Mouse (Mus musculus) B cell, adult 2 months (primary cell): ENCODE measurements at regions not wholly inside any gene's neighbourhood (a gene's known extent, or its start where the extent isn't known, plus 50 kb on each side); places are given as distances from the start of the nearest gene placed in this dataset.

Experiments
- DNase-seq, 2 experiments: peaks; one replicate each; pipeline ENCODE4 v3.0.0; 2022

DNA sequence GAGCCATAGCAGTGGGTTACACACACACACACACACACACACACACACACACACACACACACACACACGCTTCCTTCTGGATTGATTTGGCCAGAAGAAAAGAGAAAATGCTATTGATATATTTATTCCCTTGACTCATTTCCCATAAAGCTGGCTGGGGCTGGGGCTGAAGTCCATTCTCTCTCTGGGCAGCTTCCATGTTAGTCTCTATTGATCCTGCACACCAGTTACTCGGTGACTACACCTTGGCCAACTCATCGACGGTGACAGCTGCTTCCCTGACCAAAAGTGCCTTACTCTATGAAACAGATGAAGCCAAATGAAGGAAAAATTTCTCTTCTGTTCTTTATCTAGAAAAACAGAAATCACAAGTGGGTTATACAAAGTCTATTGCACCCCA, 82.1 kb downstream of the Snx18 start:
- DNase-seq, result no peak

GRCm38 (mm10) chr13:113534664-113535455, 83.5 kb downstream of the Snx18 start:
- no peak for DNase-seq

- no peak for DNase-seq
These were observed 84.4 kb downstream of the Snx18 start for GRCm38 (mm10) chr13:113533884-113534445.

- no peak for DNase-seq
These were observed 91.4 kb downstream of the Snx18 start for GRCm38 (mm10) chr13:113526997-113527396.

GRCm38 (mm10) chr13:113523503-113523902, 94.9 kb downstream of the Snx18 start:
- DNase-seq, result no peak

DNA sequence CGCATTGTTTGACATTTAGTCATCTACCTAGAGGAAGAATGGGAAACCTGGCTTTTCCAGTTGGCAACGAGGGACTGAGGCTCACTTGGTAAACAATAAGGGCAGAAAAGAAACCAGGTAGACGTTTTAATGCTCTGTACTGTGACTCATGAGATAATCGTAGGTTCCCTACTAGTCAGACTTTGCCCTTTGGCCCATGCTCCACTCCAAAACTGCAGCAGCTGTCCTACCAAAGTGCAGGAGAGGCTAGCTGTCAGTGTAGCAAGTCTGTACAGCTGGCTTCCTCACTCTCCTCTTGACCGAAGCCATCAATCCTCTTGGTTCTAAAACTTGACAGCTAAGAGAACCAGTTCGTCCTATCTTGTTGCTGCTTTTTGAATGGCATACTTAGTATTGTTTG, 100.2 kb downstream of the Snx18 start:
- no peak for DNase-seq

GRCm38 (mm10) chr13:113516102-113516501, 102.3 kb downstream of the Snx18 start:
- DNase-seq, result no peak

GRCm38 (mm10) chr13:113515162-113515600, 103.2 kb downstream of the Snx18 start:
- no peak for DNase-seq

- DNase-seq, result no peak
These were observed 108.8 kb downstream of the Snx18 start for GRCm38 (mm10) chr13:113509403-113510185.

DNA sequence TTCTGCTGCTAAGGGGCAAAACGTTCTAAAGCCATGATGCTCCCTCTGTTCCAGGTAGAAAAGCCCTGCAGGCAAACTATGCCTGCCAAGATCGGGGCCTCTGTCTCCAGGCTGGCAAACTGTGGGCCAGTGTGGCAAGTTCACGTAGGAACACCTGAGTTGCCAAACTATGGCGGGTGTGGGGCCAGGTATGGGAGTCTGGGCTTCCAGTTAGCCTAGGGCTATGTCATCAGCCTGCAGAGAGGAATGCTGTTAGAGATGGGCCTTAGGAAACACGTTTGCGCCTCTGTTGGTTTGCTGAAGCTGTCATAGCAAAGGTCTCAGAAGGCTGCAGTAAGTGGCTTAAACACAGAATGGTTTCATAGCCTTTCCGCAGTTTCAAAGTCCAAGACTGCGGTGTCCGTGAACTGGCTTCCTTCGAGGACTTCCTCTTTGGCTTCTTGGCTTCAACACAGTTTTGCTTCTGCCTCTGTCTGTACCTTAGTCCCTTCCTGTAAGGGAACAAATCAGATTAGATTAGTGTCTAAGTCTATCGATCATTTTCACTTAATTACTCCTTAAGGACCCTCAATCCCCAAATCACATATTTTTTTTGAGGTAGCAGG, 110.1 kb downstream of the Snx18 start:
- DNase-seq, result no peak

DNA sequence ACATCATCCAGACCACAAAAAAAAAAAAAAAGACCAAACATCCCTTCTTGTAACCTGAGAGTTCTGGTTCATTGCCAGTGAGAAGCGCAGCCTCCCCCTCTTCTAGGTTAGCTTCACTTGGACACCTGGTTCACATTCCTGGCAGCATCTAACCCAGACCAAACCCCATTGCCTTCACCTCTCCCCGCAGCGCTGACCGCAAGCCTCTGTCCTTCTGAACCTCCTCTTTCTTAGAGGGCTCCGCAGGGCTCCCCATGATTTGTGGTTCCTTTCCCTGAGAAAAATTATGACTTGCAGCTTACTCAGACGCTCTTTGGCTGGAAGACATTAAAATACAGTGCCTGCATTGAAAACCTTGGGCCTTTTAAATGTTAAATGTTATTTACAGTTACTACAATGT, 115.8 kb downstream of the Snx18 start:
- DNase-seq, result no peak

DNA sequence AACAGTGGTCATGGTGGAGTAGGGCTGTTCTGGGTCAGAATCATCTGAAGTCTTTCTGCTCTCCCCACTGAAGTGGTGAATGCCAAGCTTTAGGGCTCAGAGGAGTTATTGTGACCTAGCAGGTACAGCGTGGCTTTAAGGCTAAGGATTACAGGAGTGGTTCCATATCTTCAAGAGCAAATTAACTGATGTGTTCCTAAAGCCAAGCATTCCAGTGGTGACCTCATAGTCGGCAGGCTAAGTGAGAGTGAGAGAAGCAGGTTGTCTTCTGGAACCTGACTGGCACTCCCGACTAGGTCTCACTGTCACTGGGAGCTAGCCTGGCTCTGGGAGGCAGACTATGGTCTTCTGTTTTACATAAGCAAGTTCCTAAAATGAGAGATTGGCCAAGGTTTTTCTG, 116.3 kb downstream of the Snx18 start:
- DNase-seq, result no peak

GRCm38 (mm10) chr13:113500373-113500990, 117.9 kb downstream of the Snx18 start:
- no peak for DNase-seq

- DNase-seq, result no peak
These were observed 119.2 kb downstream of the Snx18 start for GRCm38 (mm10) chr13:113499079-113499710.

GRCm38 (mm10) chr13:113495595-113496285, 122.6 kb downstream of the Snx18 start:
- no peak for DNase-seq

- DNase-seq, result no peak
These were observed 123.2 kb downstream of the Snx18 start for GRCm38 (mm10) chr13:113495136-113495535.

DNA sequence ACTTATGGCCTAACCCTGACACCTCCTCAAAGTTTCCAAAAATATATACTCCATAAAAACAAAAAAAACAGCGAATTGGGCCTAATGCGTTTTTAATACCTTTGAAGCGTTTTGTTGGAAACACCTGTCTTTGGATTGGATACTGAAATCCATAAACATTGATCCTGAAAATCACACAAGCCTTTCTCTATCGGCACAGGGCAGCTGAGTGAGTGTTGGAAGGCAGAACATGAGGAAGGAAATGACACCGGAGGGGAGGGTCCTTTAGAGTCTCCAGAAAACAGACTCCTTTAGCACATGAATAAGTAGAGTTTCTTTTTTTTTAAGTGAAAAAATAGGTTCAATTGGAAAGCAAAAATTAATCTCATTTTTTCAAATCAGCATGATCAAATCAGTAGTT, 123.7 kb downstream of the Snx18 start:
- no peak for DNase-seq

- DNase-seq, result no peak
These were observed 128.2 kb downstream of the Snx18 start for GRCm38 (mm10) chr13:113489951-113490822.

GRCm38 (mm10) chr13:113486368-113486955, 131.9 kb downstream of the Snx18 start:
- no peak for DNase-seq

- DNase-seq, result no peak
These were observed 132.9 kb downstream of the Snx18 start for GRCm38 (mm10) chr13:113485511-113485910.
